Mouse (Mus musculus): Measurements from ENCODE around the gene Fto. TPM values are rescaled to one million over a fixed set of nuclear protein-coding genes. Genes with fewer than 3 reads are reported as not detected.

Fto gene
- polyA plus RNA-seq, 2 experiments = 10.0 to 15.6 TPM

DNA sequence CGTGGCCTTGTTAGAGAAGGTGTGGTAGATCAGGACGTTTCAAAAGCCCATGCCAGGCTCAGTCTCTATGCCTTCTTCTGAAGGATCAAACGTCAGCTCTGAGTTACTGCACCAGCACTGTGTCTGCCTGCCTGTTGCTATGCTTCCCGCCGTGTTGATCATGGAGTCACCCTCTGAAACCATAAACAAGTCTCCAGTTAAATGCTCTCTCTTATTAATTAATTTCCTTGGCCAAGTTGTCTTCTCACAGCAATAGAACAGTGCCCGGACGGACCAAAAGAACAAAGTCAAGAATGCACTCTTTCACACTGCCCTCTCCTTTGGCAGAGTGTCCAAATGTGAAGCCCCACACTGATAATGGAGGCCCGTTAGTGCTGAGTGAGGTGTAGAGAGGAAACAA is 217.3 kb downstream of the Fto start:
- DNase-seq (ENCODE audit: low read depth in 3 of 3, low spot score in 3 of 3) (no peak), ATAC-seq (ENCODE audit: insufficient read depth) (no peak)
- Histone ChIP-seq H3K4me2 (ENCODE audit: low read depth) (no peak overlapping the region), H3K9me3 (ENCODE audit: control insufficient read depth, low read length) (no peaks in the 10 kb centered on the region), H3K27me3 (ENCODE audit: control insufficient read depth, insufficient read depth, low read length) (no peaks in the 10 kb centered on the region), H3K4me3 (ENCODE audit: insufficient read depth in 1 of 2, low read depth in 2 of 2, low read length in 2 of 2) (no peak overlapping the region), H3K36me3 (replicated peaks; ENCODE audit: control insufficient read depth, insufficient read depth, low read depth) (no peaks in the 10 kb centered on the region), H3K27ac (no peak overlapping the region), H3K4me1 (replicated peaks; ENCODE audit: control insufficient read depth in 2 of 2, insufficient read depth in 2 of 2, low read length in 1 of 2) (peaks cover 0 to 9% of the 10 kb centered on the region in 2 experiments; a peak in 3 of 4 replicates), H3K9ac (replicated peaks) (no peak overlapping the region)
- WGBS (ENCODE audit: insufficient replicate concordance) = 65% methylated on average over 8 of the region's 8 CpGs
- TF ChIP-seq EP300 (IDR thresholded peaks at IDR 0.05; ENCODE audit: low read depth) (no peak), CTCF (IDR thresholded peaks at IDR 0.05; ENCODE audit: low read depth) (no peak)

DNA sequence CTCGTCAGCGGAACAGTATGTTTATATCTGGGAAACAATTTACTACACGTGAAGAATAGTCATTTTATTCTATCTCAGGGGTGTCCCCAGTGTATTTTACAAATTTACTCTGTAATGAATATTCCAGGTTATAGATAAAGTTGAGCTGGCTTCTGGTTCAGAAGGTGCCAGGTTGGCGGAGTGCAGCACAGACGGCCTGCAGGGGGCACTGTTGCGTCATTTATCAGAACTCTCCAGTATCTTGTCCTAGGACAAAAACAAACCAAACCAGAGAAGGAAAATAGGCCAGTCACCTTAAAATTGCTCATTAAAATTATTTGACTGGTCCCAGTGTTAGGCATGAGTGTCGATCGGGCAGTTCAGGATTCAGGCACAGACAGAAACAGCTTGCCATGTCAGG is 218.6 kb downstream of the Fto start:
- no peak overlapping the region for H3K27ac ChIP-seq
- DNase-seq (ENCODE audit: low read depth in 3 of 3, low spot score in 3 of 3) = peak; percentile 7 to 23 (median 11)
- ATAC-seq (ENCODE audit: insufficient read depth) = 0 out of 2 replicates have a peak, but pooled peaks have one; percentile 47
- H3K27me3 ChIP-seq (ENCODE audit: control insufficient read depth, insufficient read depth, low read length) = no peaks in the 10 kb centered on the region
- no peaks in the 10 kb centered on the region for H3K36me3 ChIP-seq (replicated peaks; ENCODE audit: control insufficient read depth, insufficient read depth, low read depth)
- no peak overlapping the region for H3K4me3 ChIP-seq (ENCODE audit: insufficient read depth in 1 of 2, low read depth in 2 of 2, low read length in 2 of 2)
- WGBS (ENCODE audit: insufficient replicate concordance) = 32% methylated on average over 8 of the region's 8 CpGs
- no peaks in the 10 kb centered on the region for H3K9me3 ChIP-seq (ENCODE audit: control insufficient read depth, low read length)
- TF ChIP-seq EP300 (IDR thresholded peaks at IDR 0.05; ENCODE audit: low read depth) (no peak), CTCF (IDR thresholded peaks at IDR 0.05; ENCODE audit: low read depth) (peak; percentile 81)
- no peak overlapping the region for H3K4me2 ChIP-seq (ENCODE audit: low read depth)
- H3K9ac ChIP-seq (replicated peaks) = no peak overlapping the region
- peaks cover 0 to 9% of the 10 kb centered on the region in 2 experiments; a peak in 2 of 4 replicates for H3K4me1 ChIP-seq (replicated peaks; ENCODE audit: control insufficient read depth in 2 of 2, insufficient read depth in 2 of 2, low read length in 1 of 2)

DNA sequence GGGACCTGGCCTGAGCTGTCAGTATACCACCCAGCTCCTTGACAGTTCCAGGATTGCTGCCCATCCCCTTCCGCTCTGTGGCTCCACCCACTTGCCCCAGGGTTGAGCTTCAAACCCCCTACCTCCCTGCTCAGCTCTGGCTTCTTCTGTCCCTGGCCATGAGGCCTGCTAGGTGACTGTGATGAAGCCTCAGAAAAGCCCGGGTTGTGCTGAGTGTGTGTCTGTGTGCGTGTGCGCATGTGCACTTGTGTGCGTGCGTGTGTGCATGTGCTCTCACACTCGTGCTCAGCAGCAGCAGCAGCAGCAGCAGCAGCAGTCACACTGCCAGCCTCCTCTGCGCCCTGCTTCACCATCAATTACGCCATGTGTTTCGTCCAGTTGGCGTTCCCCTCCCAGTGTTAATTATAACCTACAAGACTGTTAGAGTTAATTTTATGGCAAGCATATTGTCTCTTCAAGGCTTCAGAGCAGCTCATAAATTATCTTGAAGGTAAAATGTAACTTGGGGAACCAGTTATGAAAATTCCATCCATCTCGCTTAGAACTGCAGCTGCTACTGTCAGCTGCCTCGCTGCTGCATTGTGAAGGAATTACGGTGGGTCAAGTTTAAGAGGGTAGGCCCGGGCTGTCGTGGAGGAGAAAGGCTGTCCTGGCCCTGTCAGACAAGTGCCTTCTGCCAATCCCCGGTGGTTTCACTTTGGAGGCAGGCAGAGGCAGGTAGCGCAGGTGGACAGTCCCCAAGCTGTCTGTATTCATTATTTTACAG is 219.5 kb downstream of the Fto start:
- WGBS (ENCODE audit: insufficient replicate concordance) = 78% methylated on average over 18 of the region's 18 CpGs
- H3K4me2 ChIP-seq (ENCODE audit: low read depth) = no peak overlapping the region
- H3K27me3 ChIP-seq (ENCODE audit: control insufficient read depth, insufficient read depth, low read length) = no peaks in the 10 kb centered on the region
- H3K4me3 ChIP-seq (ENCODE audit: insufficient read depth in 1 of 2, low read depth in 2 of 2, low read length in 2 of 2) = no peak overlapping the region
- peaks cover 0 to 9% of the 10 kb centered on the region in 2 experiments; a peak in 2 of 4 replicates for H3K4me1 ChIP-seq (replicated peaks; ENCODE audit: control insufficient read depth in 2 of 2, insufficient read depth in 2 of 2, low read length in 1 of 2)
- no peaks in the 10 kb centered on the region for H3K36me3 ChIP-seq (replicated peaks; ENCODE audit: control insufficient read depth, insufficient read depth, low read depth)
- ATAC-seq (ENCODE audit: insufficient read depth) (no peak), DNase-seq (ENCODE audit: low read depth in 3 of 3, low spot score in 3 of 3) (no peak)
- TF ChIP-seq EP300 (IDR thresholded peaks at IDR 0.05; ENCODE audit: low read depth) (no peak), CTCF (IDR thresholded peaks at IDR 0.05; ENCODE audit: low read depth) (no peak)
- H3K9ac ChIP-seq (replicated peaks) = no peak overlapping the region
- no peak overlapping the region for H3K27ac ChIP-seq
- no peaks in the 10 kb centered on the region for H3K9me3 ChIP-seq (ENCODE audit: control insufficient read depth, low read length)

DNA sequence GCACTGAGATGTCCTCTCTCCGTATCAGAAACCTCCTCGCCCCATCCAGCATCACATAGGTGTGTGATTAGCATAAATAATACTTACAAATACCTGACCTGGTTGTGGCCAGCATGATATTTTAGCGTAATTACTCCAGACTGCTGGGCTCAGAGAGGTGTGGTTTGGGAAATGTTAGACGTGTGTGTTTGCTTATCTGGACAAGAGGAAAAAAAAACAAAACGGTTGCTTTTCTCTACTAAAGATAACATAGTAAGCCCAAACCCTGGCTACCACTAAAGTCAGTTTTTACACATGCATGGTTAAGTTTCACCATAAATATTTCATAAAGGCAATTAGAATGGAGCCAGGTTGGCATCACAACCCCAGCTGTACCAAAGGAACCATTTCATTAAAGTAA is 221.4 kb downstream of the Fto start:
- H3K27me3 ChIP-seq (ENCODE audit: control insufficient read depth, insufficient read depth, low read length) = no peaks in the 10 kb centered on the region
- TF ChIP-seq CTCF (IDR thresholded peaks at IDR 0.05; ENCODE audit: low read depth) (no peak), EP300 (IDR thresholded peaks at IDR 0.05; ENCODE audit: low read depth) (no peak)
- 23% methylated on average over 5 of the region's 5 CpGs for WGBS (ENCODE audit: insufficient replicate concordance)
- no peak overlapping the region for H3K4me2 ChIP-seq (ENCODE audit: low read depth)
- no peaks in the 10 kb centered on the region for H3K36me3 ChIP-seq (replicated peaks; ENCODE audit: control insufficient read depth, insufficient read depth, low read depth)
- DNase-seq (ENCODE audit: low read depth in 3 of 3, low spot score in 3 of 3) = no peak
- no peak for ATAC-seq (ENCODE audit: insufficient read depth)
- no peaks in the 10 kb centered on the region for H3K9me3 ChIP-seq (ENCODE audit: control insufficient read depth, low read length)
- no peak overlapping the region for H3K9ac ChIP-seq (replicated peaks)
- no peak overlapping the region for H3K27ac ChIP-seq
- no peak overlapping the region for H3K4me3 ChIP-seq (ENCODE audit: insufficient read depth in 1 of 2, low read depth in 2 of 2, low read length in 2 of 2)
- peaks cover 0 to 9% of the 10 kb centered on the region in 2 experiments; a peak in 2 of 4 replicates for H3K4me1 ChIP-seq (replicated peaks; ENCODE audit: control insufficient read depth in 2 of 2, insufficient read depth in 2 of 2, low read length in 1 of 2)

DNA sequence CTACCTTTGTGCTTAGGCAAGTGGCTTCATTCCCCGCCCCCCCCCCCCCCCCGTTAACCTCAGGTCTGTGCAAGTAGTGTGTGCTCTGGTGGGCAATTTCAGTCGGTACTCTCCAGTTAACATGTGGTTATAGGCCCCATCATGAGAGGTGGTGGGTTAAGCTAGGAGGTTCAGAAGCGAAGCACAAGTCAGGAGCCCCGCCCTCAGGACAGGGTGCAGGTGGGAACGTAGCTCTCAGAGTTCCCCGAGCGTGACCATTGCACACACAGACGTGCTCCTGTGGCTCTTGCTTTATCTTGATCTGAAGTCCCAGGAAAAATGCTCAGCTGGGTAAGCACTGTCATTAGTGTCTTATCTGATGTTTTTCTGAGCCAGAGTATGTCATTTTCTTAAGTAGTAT is 224.8 kb downstream of the Fto start:
- no peak overlapping the region for H3K9ac ChIP-seq (replicated peaks)

More for the DNA sequence above, 224.8 kb downstream of the Fto start:
- no peak overlapping the region for H3K27ac ChIP-seq
- H3K4me3 ChIP-seq (ENCODE audit: insufficient read depth in 1 of 2, low read depth in 2 of 2, low read length in 2 of 2) = no peak overlapping the region
- H3K4me1 ChIP-seq (replicated peaks; ENCODE audit: control insufficient read depth in 2 of 2, insufficient read depth in 2 of 2, low read length in 1 of 2) = peaks cover 0 to 16% of the 10 kb centered on the region in 2 experiments; a peak in 2 of 4 replicates
- no peaks in the 10 kb centered on the region for H3K36me3 ChIP-seq (replicated peaks; ENCODE audit: control insufficient read depth, insufficient read depth, low read depth)
- ATAC-seq (ENCODE audit: insufficient read depth) (no peak), DNase-seq (ENCODE audit: low read depth in 3 of 3, low spot score in 3 of 3) (no peak)
- 25% methylated on average over 8 of the region's 9 CpGs for WGBS (ENCODE audit: insufficient replicate concordance)
- TF ChIP-seq CTCF (IDR thresholded peaks at IDR 0.05; ENCODE audit: low read depth) (no peak), EP300 (IDR thresholded peaks at IDR 0.05; ENCODE audit: low read depth) (no peak)
- H3K27me3 ChIP-seq (ENCODE audit: control insufficient read depth, insufficient read depth, low read length) = no peaks in the 10 kb centered on the region
- no peaks in the 10 kb centered on the region for H3K9me3 ChIP-seq (ENCODE audit: control insufficient read depth, low read length)
- no peak overlapping the region for H3K4me2 ChIP-seq (ENCODE audit: low read depth)

Data from liver, embryonic 14.5 days (tissue).